19 mouse cellular contexts compared by ENCODE assay signal in the genomic region with DNA sequence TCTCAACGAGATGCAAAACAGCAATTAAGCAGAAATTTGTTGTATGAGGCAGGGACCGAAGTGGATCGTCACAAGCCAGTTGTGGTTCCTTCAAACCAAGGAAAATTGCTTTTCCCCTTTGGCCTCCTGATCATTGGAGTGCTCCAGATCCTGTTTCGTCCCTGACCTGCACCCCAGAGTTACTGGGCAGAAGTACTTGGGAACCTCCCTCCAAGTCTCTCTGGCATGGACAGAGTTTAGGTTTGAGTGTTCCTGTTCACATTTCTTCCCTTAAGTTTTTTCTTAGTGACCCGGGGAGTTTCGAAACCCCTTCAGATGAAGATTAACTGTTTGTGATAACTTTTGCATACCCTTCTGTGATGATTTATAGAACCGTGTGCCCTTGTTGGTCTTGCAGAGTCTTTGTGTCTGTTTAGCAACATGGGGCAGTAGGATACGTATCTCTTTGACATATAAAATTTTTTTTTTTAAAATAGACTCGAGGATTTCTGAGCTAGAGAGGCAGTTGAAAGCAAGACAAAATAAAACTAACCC.
DNase-seq lines count a peak whose midpoint lies in the region; ATAC-seq and TF ChIP-seq lines count a peak whose summit lies in the region.
"Had no signal": no experiment of that assay in that cellular context is flagged by ENCODE, and none has a peak within 500 bp of the region (broad histone marks: within the 10 kb centered on the region; RNA-seq: fewer than 3 reads in every experiment).

No protein-coding gene starts in this region.

- no peak overlapping the region for H3K4me3 ChIP-seq in kidney, embryonic 16.5 days (ENCODE audit: low read length)
- H3K4me3 ChIP-seq in midbrain, embryonic 11.5 days (ENCODE audit: low read depth, low read length), result no peak overlapping the region
- H3K4me3 ChIP-seq in midbrain, postnatal 0 days (ENCODE audit: low read depth, low read length), result no peak overlapping the region
- no peak overlapping the region for H3K4me3 ChIP-seq in intestine, embryonic 15.5 days (replicated peaks)
- H3K4me3 ChIP-seq: embryonic facial prominence, embryonic 10.5 days; heart, embryonic 12.5 days; hindbrain, embryonic 10.5 days had no signal

- H3K9ac ChIP-seq in kidney, embryonic 16.5 days (replicated peaks; ENCODE audit: low read length), result no peak overlapping the region
- H3K9ac ChIP-seq in midbrain, embryonic 11.5 days (ENCODE audit: low read length), result no peak overlapping the region
- no peak overlapping the region for H3K9ac ChIP-seq in midbrain, postnatal 0 days (replicated peaks; ENCODE audit: low read length, poor library complexity, severe bottlenecking)
- H3K9ac ChIP-seq in intestine, embryonic 15.5 days, result no peak overlapping the region
- H3K9ac ChIP-seq: heart, embryonic 12.5 days; hindbrain, embryonic 14.5 days had no signal

- no peak for ATAC-seq in kidney, embryonic 16.5 days (ENCODE audit: low FRiP score, low TSS enrichment)
- ATAC-seq in midbrain, embryonic 11.5 days (ENCODE audit: low FRiP score), result no peak
- no peak for ATAC-seq in midbrain, postnatal 0 days (ENCODE audit: low FRiP score)
- ATAC-seq in intestine, embryonic 15.5 days, result no peak
- ATAC-seq: forebrain, embryonic 14.5 days; Patski had no signal

- WGBS in kidney, embryonic 16.5 days, result 20% methylated on average over 9 of the region's 9 CpGs
- 52% methylated on average over 9 of the region's 9 CpGs for WGBS in midbrain, embryonic 11.5 days
- 49% methylated on average over 9 of the region's 9 CpGs for WGBS in midbrain, postnatal 0 days
- 38% methylated on average over 9 of the region's 9 CpGs for WGBS in intestine, embryonic 15.5 days

- peaks cover 97% of the 10 kb centered on the region for H3K4me1 ChIP-seq in kidney, embryonic 16.5 days (ENCODE audit: insufficient read depth, low read length)
- H3K4me1 ChIP-seq in midbrain, embryonic 11.5 days (ENCODE audit: control insufficient read depth, insufficient read depth, low read length), result peaks cover 77% of the 10 kb centered on the region
- peaks cover 27% of the 10 kb centered on the region; the same call in 1 of the 2 replicates for H3K4me1 ChIP-seq in midbrain, postnatal 0 days (ENCODE audit: insufficient read depth, low read length)
- H3K4me1 ChIP-seq in intestine, embryonic 15.5 days (replicated peaks), result peaks cover 67% of the 10 kb centered on the region

- H3K27me3 ChIP-seq in kidney, embryonic 16.5 days (ENCODE audit: insufficient read depth, low read length), result no peaks in the 10 kb centered on the region
- no peaks in the 10 kb centered on the region for H3K27me3 ChIP-seq in midbrain, embryonic 11.5 days (ENCODE audit: control insufficient read depth, insufficient read depth, low read length)
- no peaks in the 10 kb centered on the region for H3K27me3 ChIP-seq in midbrain, postnatal 0 days (ENCODE audit: insufficient read depth, low read length)
- H3K27me3 ChIP-seq in intestine, embryonic 15.5 days (replicated peaks), result no peaks in the 10 kb centered on the region
- H3K27me3 ChIP-seq: heart, embryonic 12.5 days; Patski had no signal

- no peak overlapping the region; the same call in 1 of the 2 replicates for H3K4me2 ChIP-seq in kidney, embryonic 16.5 days (replicated peaks; ENCODE audit: low read depth, low read length)
- H3K4me2 ChIP-seq in midbrain, embryonic 11.5 days, result no peak overlapping the region
- H3K4me2 ChIP-seq in midbrain, postnatal 0 days (ENCODE audit: low read depth, low read length, poor library complexity, severe bottlenecking), result no peak overlapping the region; the same call in 1 of the 2 replicates
- no peak overlapping the region for H3K4me2 ChIP-seq in intestine, embryonic 15.5 days (replicated peaks)
- H3K4me2 ChIP-seq: heart, embryonic 12.5 days; hindbrain, embryonic 14.5 days had no signal

- no peaks in the 10 kb centered on the region for H3K36me3 ChIP-seq in kidney, embryonic 16.5 days (ENCODE audit: insufficient read depth, low read length)
- H3K36me3 ChIP-seq in midbrain, embryonic 11.5 days (ENCODE audit: control insufficient read depth, insufficient read depth, low read length), result no peaks in the 10 kb centered on the region
- no peaks in the 10 kb centered on the region for H3K36me3 ChIP-seq in midbrain, postnatal 0 days (ENCODE audit: insufficient read depth, low read length)
- no peaks in the 10 kb centered on the region for H3K36me3 ChIP-seq in intestine, embryonic 15.5 days
- H3K36me3 ChIP-seq: embryonic facial prominence, embryonic 10.5 days; heart, embryonic 12.5 days; hindbrain, embryonic 10.5 days had no signal

- peak; percentile 10 for DNase-seq in embryo, embryonic 10.5 days (ENCODE audit: low spot score)
- DNase-seq in embryo, embryonic 9.5 days (ENCODE audit: extremely low spot score), result no peak
- no peak for DNase-seq in kidney, postnatal 36 days
- peak; percentile 93 for DNase-seq in midbrain, embryonic 11.5 days (ENCODE audit: low spot score, missing footprints)
- no peak for DNase-seq in midbrain, postnatal 0 days (ENCODE audit: low spot score)
- DNase-seq: adrenal gland, postnatal 14 days; cerebellum, adult 11-12 months; cerebellum, adult 9-10 months; cerebellum, postnatal 25 days; gastrocnemius, postnatal 36 days; heart, adult 18-20 months had no signal

- TF ChIP-seq CTCF in midbrain, postnatal 0 days (IDR thresholded peaks at IDR 0.05), result no peak

- H3K27ac ChIP-seq in kidney, embryonic 16.5 days (ENCODE audit: low read length), result peak overlapping the region; percentile 1; the same call in 1 of the 2 replicates
- no peak overlapping the region for H3K27ac ChIP-seq in midbrain, embryonic 11.5 days (ENCODE audit: low read depth, low read length)
- no peak overlapping the region for H3K27ac ChIP-seq in midbrain, postnatal 0 days (ENCODE audit: low read depth, low read length)
- H3K27ac ChIP-seq in intestine, embryonic 15.5 days, result no peak overlapping the region
- H3K27ac ChIP-seq: hindbrain, embryonic 14.5 days had no signal

- no peaks in the 10 kb centered on the region for H3K9me3 ChIP-seq in kidney, embryonic 16.5 days (ENCODE audit: low read length)
- H3K9me3 ChIP-seq in midbrain, embryonic 11.5 days (ENCODE audit: control insufficient read depth, low read length), result no peaks in the 10 kb centered on the region
- no peaks in the 10 kb centered on the region for H3K9me3 ChIP-seq in midbrain, postnatal 0 days (ENCODE audit: low read length)
- no peaks in the 10 kb centered on the region for H3K9me3 ChIP-seq in intestine, embryonic 15.5 days
- H3K9me3 ChIP-seq: embryonic facial prominence, embryonic 10.5 days; heart, embryonic 12.5 days; hindbrain, embryonic 10.5 days had no signal

Comparison
In these comparisons a context has a peak if more than half of its experiments do, and no peak if none do; other contexts are left out.
1. DNase-seq: peak in embryo, embryonic 10.5 days (single experiment) and midbrain, embryonic 11.5 days (single experiment); none in embryo, embryonic 9.5 days (single experiment), kidney, postnatal 36 days (0 of 2) and midbrain, postnatal 0 days (single experiment).